Mouse (Mus musculus): ENCODE results near the gene Rgs3. TPM values are rescaled to one million over a fixed set of nuclear protein-coding genes. Genes with fewer than 3 reads are reported as not detected.

Gene Rgs3
- polyA plus RNA-seq, 1 experiment from 2014 or later: 6.6 TPM

GRCm38 (mm10) chr4:62694703-62695439 lies 135.2 kb downstream of the Rgs3 start:
- Histone ChIP-seq H3K9ac (replicated peaks) (no peak overlapping the region), H3K9me3 (ENCODE audit: low read length) (no peaks in the 10 kb centered on the region), H3K4me2 (ENCODE audit: low read depth, low read length) (no peak overlapping the region), H3K36me3 (replicated peaks; ENCODE audit: insufficient read depth, low read length) (0 out of 2 replicates have a peak, but pooled peaks cover 3% of the 10 kb centered on the region), H3K27me3 (ENCODE audit: insufficient read depth, low read length) (no peaks in the 10 kb centered on the region), H3K27ac (ENCODE audit: low read depth) (no peak overlapping the region), H3K4me3 (ENCODE audit: low read depth, low read length) (no peak overlapping the region), H3K4me1 (ENCODE audit: insufficient read depth) (0 out of 2 replicates have a peak, but pooled peaks cover 2% of the 10 kb centered on the region)
- ATAC-seq: no peak
- 81% methylated on average over 11 of the region's 11 CpGs for WGBS (ENCODE audit: insufficient replicate concordance)
- TF ChIP-seq CTCF (IDR thresholded peaks at IDR 0.05; ENCODE audit: low read depth) (no peak), EP300 (IDR thresholded peaks at IDR 0.05; ENCODE audit: low read depth) (no peak)
- DNase-seq: no peak

GRCm38 (mm10) chr4:62695523-62695922 lies 135.9 kb downstream of the Rgs3 start:
- H3K27me3 ChIP-seq (ENCODE audit: insufficient read depth, low read length): no peaks in the 10 kb centered on the region
- peaks cover 2% of the 10 kb centered on the region; the same call in 1 of the 2 replicates for H3K4me1 ChIP-seq (ENCODE audit: insufficient read depth)
- H3K27ac ChIP-seq (ENCODE audit: low read depth): no peak overlapping the region
- H3K36me3 ChIP-seq (replicated peaks; ENCODE audit: insufficient read depth, low read length): peaks cover 3% of the 10 kb centered on the region; the same call in 1 of the 2 replicates
- peak; percentile 30 for DNase-seq
- WGBS (ENCODE audit: insufficient replicate concordance): 48% methylated on average over 8 of the region's 8 CpGs
- H3K4me2 ChIP-seq (ENCODE audit: low read depth, low read length): no peak overlapping the region
- ATAC-seq: no peak
- H3K9ac ChIP-seq (replicated peaks): no peak overlapping the region
- H3K9me3 ChIP-seq (ENCODE audit: low read length): no peaks in the 10 kb centered on the region
- TF ChIP-seq CTCF (IDR thresholded peaks at IDR 0.05; ENCODE audit: low read depth): no peak
- no peak for TF ChIP-seq EP300 (IDR thresholded peaks at IDR 0.05; ENCODE audit: low read depth)
- H3K4me3 ChIP-seq (ENCODE audit: low read depth, low read length): no peak overlapping the region

- Histone ChIP-seq H3K27ac (ENCODE audit: low read depth) (no peak overlapping the region), H3K36me3 (replicated peaks; ENCODE audit: insufficient read depth, low read length) (peaks cover 3% of the 10 kb centered on the region; the same call in 1 of the 2 replicates), H3K9me3 (ENCODE audit: low read length) (no peaks in the 10 kb centered on the region), H3K4me2 (ENCODE audit: low read depth, low read length) (no peak overlapping the region), H3K4me1 (ENCODE audit: insufficient read depth) (peaks cover 2% of the 10 kb centered on the region; the same call in 1 of the 2 replicates), H3K9ac (replicated peaks) (no peak overlapping the region), H3K4me3 (ENCODE audit: low read depth, low read length) (no peak overlapping the region), H3K27me3 (ENCODE audit: insufficient read depth, low read length) (no peaks in the 10 kb centered on the region)
- WGBS (ENCODE audit: insufficient replicate concordance): 69% methylated on average over 12 of the region's 13 CpGs
- peak; percentile 46 for DNase-seq
- ATAC-seq: 0 out of 2 replicates have a peak, but pooled peaks have one; percentile 22
- TF ChIP-seq CTCF (IDR thresholded peaks at IDR 0.05; ENCODE audit: low read depth) (peak; percentile 80), EP300 (IDR thresholded peaks at IDR 0.05; ENCODE audit: low read depth) (no peak)
Measured at GRCm38 (mm10) chr4:62695946-62696345, 136.3 kb downstream of the Rgs3 start.

- Histone ChIP-seq H3K9me3 (ENCODE audit: low read length) (no peaks in the 10 kb centered on the region), H3K4me1 (ENCODE audit: insufficient read depth) (peaks cover 2% of the 10 kb centered on the region; the same call in 1 of the 2 replicates), H3K4me2 (ENCODE audit: low read depth, low read length) (no peak overlapping the region), H3K36me3 (replicated peaks; ENCODE audit: insufficient read depth, low read length) (peaks cover 3% of the 10 kb centered on the region; the same call in 1 of the 2 replicates), H3K4me3 (ENCODE audit: low read depth, low read length) (no peak overlapping the region), H3K27me3 (ENCODE audit: insufficient read depth, low read length) (no peaks in the 10 kb centered on the region), H3K27ac (ENCODE audit: low read depth) (no peak overlapping the region), H3K9ac (replicated peaks) (no peak overlapping the region)
- no peak for DNase-seq
- ATAC-seq: no peak
- WGBS (ENCODE audit: insufficient replicate concordance): 55% methylated on average over 7 of the region's 7 CpGs
- TF ChIP-seq CTCF (IDR thresholded peaks at IDR 0.05; ENCODE audit: low read depth): no peak
- TF ChIP-seq EP300 (IDR thresholded peaks at IDR 0.05; ENCODE audit: low read depth): no peak
Measured at GRCm38 (mm10) chr4:62696699-62697404, 137.2 kb downstream of the Rgs3 start.

GRCm38 (mm10) chr4:62697469-62697868 lies 137.8 kb downstream of the Rgs3 start:
- no peak overlapping the region for H3K4me2 ChIP-seq (ENCODE audit: low read depth, low read length)
- 34% methylated on average over 2 of the region's 2 CpGs for WGBS (ENCODE audit: insufficient replicate concordance)
- H3K27ac ChIP-seq (ENCODE audit: low read depth): no peak overlapping the region
- H3K27me3 ChIP-seq (ENCODE audit: insufficient read depth, low read length): no peaks in the 10 kb centered on the region
- peak; percentile 86 for TF ChIP-seq CTCF (IDR thresholded peaks at IDR 0.05; ENCODE audit: low read depth)
- TF ChIP-seq EP300 (IDR thresholded peaks at IDR 0.05; ENCODE audit: low read depth): no peak
- ATAC-seq: peak; percentile 52
- no peak overlapping the region for H3K9ac ChIP-seq (replicated peaks)
- H3K4me1 ChIP-seq (ENCODE audit: insufficient read depth): peaks cover 2% of the 10 kb centered on the region; the same call in 1 of the 2 replicates
- DNase-seq: peak; percentile 80
- H3K4me3 ChIP-seq (ENCODE audit: low read depth, low read length): no peak overlapping the region
- H3K9me3 ChIP-seq (ENCODE audit: low read length): no peaks in the 10 kb centered on the region
- peaks cover 3% of the 10 kb centered on the region; the same call in 1 of the 2 replicates for H3K36me3 ChIP-seq (replicated peaks; ENCODE audit: insufficient read depth, low read length)

- no peaks in the 10 kb centered on the region for H3K27me3 ChIP-seq (ENCODE audit: insufficient read depth, low read length)
- no peak for DNase-seq
- TF ChIP-seq EP300 (IDR thresholded peaks at IDR 0.05; ENCODE audit: low read depth) (no peak), CTCF (IDR thresholded peaks at IDR 0.05; ENCODE audit: low read depth) (no peak)
- H3K9me3 ChIP-seq (ENCODE audit: low read length): no peaks in the 10 kb centered on the region
- no peak overlapping the region for H3K4me3 ChIP-seq (ENCODE audit: low read depth, low read length)
- peaks cover 2% of the 10 kb centered on the region; the same call in 1 of the 2 replicates for H3K4me1 ChIP-seq (ENCODE audit: insufficient read depth)
- no peak for ATAC-seq
- H3K36me3 ChIP-seq (replicated peaks; ENCODE audit: insufficient read depth, low read length): peaks cover 3% of the 10 kb centered on the region; the same call in 1 of the 2 replicates
- H3K27ac ChIP-seq (ENCODE audit: low read depth): no peak overlapping the region
- H3K9ac ChIP-seq (replicated peaks): no peak overlapping the region
- H3K4me2 ChIP-seq (ENCODE audit: low read depth, low read length): no peak overlapping the region
- 56% methylated on average over 3 of the region's 3 CpGs for WGBS (ENCODE audit: insufficient replicate concordance)
Measured at GRCm38 (mm10) chr4:62698521-62698920, 138.9 kb downstream of the Rgs3 start.

Measured in liver, postnatal 0 days (tissue).